Mouse (Mus musculus): ENCODE data around the gene Med13l.
"Not testable (repeated sequence)": the region's sequence is repeated elsewhere in the genome, so short reads cannot be mapped to it uniquely, and the experiment has no call there.

Gene Med13l

GRCm38 (mm10) chr5:118632346-118632745, 71.9 kb downstream of the Med13l start:
- DNase-seq = no peak

- no peak for DNase-seq
Observed at GRCm38 (mm10) chr5:118633106-118633505, 72.6 kb downstream of the Med13l start.

DNA sequence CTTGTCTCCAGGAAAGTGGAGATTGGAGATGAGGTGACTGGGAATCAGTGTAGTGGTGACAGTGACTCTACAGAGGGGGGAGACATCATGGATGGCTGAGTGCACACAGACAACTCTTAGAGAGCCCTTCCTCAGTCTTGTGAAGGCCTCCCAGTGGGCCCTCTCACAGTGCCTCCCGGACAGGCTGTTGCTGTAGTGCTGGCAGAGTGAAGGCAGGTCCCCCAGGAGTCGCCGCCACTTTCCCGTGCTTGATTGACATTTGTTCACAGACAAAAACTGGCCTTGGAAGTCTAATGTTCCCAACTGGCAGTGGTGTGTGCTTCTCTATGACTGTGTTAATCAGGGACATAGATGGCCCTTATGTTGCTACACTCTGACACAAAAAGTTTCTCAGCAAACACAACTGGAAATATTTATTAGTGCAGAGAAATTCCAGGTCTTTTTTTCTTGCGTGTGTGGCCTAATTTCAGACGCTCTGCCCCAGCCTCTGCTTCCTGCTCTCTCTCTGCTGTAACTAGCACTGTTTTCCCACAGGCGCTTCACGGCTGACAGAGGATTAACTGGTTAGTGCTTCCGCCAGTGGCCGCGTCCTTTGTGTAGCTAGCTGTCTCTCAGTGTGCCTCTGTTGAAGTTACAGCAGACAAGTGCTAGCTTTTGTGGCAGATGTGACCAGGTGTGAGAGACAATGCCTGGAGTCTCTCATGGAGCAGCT, 75.2 kb downstream of the Med13l start:
- no peak for DNase-seq

- peak; percentile 61 to 62 for DNase-seq
Observed at GRCm38 (mm10) chr5:118636399-118637369, 76.2 kb downstream of the Med13l start.

- DNase-seq = no peak
Observed at GRCm38 (mm10) chr5:118637931-118638330, 77.5 kb downstream of the Med13l start.

DNA sequence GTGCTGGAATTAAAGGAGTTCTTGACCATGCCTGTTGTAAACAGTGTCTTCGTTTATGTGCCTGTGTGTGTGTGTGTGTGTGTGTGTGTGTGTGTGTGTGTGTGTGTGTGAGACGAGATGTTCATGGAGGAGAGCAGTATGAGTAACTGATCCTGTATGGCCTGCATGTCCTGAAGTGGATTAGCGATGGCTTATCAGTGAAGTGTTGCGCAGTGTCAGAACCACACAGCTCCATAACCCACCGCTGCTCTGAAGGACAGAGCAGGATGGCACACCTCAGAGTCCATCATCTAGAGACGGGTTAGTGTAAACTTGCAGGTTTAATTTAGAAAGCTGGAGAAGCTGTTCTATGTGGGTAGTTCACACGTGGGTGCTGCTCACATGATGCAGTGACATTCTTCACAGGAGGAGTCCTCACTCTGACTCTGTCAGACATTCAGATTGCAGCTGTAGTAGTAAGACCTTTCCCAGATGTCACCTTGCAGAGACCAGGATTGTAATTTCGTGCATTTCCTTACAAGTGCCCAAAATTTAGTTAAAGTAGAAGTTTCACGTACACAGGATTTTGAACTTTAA, 78.1 kb downstream of the Med13l start:
- DNase-seq = no peak

DNA sequence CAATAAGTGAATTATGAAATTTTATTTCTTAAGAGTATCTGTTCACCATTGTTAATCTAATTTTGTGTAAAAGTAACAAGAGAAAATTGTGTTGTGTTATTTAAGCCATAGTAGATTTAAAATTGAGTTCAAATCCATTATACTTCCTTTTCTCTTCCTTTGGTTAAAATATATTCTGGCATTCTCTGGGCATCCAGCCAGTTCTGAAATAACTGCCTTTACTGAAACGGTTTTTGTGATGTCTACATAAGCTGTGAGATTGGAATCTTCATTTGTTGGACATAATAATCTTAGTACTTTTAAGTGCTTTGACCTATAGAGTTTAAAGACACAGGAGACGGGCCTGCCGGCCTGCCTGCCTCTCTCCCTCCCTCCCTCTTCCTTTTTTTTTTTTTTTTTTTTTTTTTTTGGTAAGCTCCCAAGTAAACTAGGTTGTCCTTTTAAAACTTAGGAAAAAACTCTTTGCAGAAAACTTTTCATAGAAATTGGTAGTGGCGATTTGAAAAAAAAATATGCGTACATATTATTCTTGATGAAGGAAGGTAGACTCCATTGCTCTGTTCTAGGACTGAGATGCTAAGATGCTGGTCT, 78.7 kb downstream of the Med13l start:
- no peak for DNase-seq

GRCm38 (mm10) chr5:118644041-118644440, 83.6 kb downstream of the Med13l start:
- no peak for DNase-seq

- no peak for DNase-seq
Observed at GRCm38 (mm10) chr5:118644511-118644910, 84.0 kb downstream of the Med13l start.

DNA sequence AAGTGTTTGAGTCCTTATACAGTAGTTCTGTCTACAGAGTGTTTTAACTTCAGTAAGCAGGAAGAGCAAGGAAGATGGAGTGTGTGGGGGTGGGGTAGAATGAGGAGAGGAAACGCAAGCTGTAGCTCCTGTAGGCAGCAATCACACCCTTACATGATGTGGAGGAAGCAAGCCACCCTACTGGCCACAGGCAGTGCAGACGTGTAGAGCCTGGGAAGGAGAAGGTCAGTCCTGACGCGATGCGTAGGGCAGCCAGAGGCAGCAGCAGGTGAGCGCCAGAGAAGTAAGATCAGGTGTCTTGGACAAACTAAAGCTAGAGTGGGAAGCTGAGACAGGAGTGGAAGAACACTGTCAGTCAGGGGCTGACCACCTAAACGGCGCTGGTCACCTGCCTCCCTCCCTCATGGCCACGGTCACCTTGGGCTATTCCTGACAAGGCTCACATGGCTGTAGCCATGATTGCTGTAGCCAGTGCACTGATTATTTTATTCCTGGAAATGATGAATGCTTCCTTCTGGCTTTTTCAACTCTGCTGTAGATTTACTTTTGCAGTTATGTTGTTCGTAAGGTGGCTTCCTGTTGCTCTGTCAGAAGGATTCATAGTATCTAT, 84.8 kb downstream of the Med13l start:
- no peak for DNase-seq

GRCm38 (mm10) chr5:118646897-118647296, 86.4 kb downstream of the Med13l start:
- no peak for DNase-seq

GRCm38 (mm10) chr5:118647384-118647783, 86.9 kb downstream of the Med13l start:
- DNase-seq = peak; percentile 58 to 68

DNA sequence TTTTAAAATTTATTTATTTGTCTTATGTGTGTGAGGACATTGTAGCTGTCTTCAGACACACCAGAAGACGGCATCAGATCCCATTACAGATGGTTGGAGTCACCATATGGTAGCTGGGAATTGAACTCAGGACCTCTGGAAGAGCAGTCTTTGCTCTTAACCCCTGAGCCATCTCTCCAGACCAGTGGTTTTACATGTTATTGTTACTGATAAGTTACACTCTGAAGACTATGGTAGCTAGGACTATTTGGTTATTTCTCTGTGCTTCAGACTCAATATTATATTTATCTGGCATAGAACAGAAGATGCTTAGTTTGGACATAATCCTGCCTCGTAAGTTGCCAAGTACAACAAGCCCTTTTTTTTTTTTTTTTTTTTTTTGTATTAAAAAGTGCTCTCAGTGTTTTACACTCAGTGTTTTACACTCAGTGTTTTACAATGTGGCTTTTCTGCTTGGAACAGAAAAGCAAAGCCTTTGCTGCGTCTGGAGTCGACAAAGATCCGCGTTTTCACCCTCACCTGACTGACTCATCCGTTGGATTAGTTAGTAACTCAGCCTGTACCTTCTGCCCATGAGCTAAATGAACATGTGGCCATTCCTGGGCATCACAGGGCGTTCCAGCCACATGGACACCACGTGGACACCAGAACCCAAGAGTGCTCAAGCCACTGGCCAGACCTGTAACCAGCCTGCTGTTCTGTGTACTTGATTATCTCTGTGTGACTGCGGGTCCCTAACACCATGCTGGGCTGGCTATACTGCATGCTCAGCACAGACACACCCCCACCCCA, 88.9 kb downstream of the Med13l start:
- no peak for DNase-seq

GRCm38 (mm10) chr5:118650007-118650548, 89.6 kb downstream of the Med13l start:
- DNase-seq = no peak

DNA sequence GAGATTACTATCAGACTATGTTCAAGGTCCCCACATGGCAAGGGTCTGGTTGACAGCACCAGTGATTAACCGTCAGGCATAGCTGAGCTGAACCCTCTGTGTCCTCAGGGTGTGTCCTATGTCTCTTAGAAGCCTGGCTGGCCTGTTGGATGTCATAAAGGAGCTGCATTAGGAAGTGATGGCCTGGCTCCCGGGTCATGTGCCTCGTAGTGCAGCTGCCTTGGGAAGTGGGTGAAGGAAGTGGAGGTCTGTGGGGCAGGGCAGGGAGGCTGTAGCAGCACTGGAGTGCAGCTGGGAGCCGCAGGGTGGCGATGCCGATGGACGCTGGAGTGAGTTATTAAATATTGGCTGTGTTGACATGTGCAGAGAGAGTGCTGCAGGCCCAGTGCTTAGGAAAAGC, 90.3 kb downstream of the Med13l start:
- no peak for DNase-seq

- DNase-seq = no peak
Observed at GRCm38 (mm10) chr5:118652611-118653010, 92.1 kb downstream of the Med13l start.

GRCm38 (mm10) chr5:118653119-118653518, 92.6 kb downstream of the Med13l start:
- not testable (repeated sequence) for DNase-seq

GRCm38 (mm10) chr5:118654599-118654998, 94.1 kb downstream of the Med13l start:
- no peak for DNase-seq

DNA sequence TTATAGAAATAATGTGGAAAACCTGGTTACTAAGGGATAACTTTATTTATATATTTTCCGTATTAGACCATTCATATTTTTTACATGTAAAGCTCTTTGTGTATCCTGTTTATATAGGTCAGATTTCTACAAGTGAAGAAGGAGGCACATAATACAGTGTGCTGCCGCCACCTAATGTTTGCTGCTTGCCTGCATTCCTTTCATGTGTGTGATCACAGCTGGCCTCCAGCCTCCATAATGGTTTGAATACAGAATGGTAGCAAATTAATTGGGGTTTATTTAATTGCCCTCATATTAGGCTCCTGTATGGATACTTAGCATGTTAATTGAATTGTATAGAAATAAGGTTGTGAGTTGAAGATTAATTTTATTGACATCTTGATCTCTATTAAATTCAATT, 94.5 kb downstream of the Med13l start:
- peak; percentile 46 for DNase-seq

DNA sequence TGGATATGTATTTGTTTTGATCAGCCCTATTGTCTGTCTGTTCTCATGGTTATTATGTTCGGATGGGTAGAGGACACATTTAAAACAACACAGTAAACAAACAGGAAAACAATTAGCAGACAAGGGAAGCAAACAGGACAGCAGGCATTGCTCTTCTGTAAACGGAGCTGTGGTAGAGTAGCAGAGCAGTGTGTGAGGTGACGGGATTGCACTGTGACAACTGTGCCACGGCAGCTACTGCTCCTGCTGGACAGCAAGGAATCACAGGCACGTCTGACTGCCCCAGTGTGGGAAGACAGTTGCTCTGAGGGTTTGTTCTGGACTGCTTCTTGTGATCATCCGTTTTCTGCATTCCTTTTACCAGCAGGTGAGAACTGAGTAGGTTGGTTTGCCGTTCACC, 94.9 kb downstream of the Med13l start:
- no peak for DNase-seq

GRCm38 (mm10) chr5:118655966-118656365, 95.5 kb downstream of the Med13l start:
- no peak for DNase-seq

Data from B cell, adult 2 months (primary cell).